Comparison of ENCODE assay signal across 27 mouse cellular contexts in genomic region chr17:4229969-4230368, GRCm38 (mm10).
"Had no signal": no experiment of that assay in that cellular context is flagged by ENCODE, and none has a peak within 500 bp of the region (broad histone marks: within the 10 kb centered on the region; RNA-seq: fewer than 3 reads in every experiment).

No protein-coding gene starts in this region.

- H3K4me3 ChIP-seq: gastrocnemius, adult 2 months; heart, embryonic 10.5 days; heart, embryonic 12.5 days; hindbrain, embryonic 10.5 days; hindbrain, embryonic 12.5 days; intestine, embryonic 15.5 days; kidney, embryonic 15.5 days; layer of hippocampus, adult 2 months; limb, embryonic 13.5 days; limb, embryonic 15.5 days; liver, embryonic 12.5 days had no signal

- DNase-seq: gastrocnemius, adult 2 months; gastrocnemius, postnatal 10 days; gastrocnemius, postnatal 25 days; heart, adult 18-20 months; heart, postnatal 10 days; heart, postnatal 4 days; kidney, adult 2 months; kidney, adult 9 months; kidney, postnatal 10 days; kidney, postnatal 25 days; kidney, postnatal 4 days; layer of hippocampus, postnatal 36 days; left cerebral cortex, postnatal 4 days had no signal

- H3K4me2 ChIP-seq: heart, embryonic 12.5 days; hindbrain, embryonic 12.5 days; hindbrain, embryonic 14.5 days; intestine, embryonic 15.5 days; kidney, embryonic 15.5 days; limb, embryonic 13.5 days; limb, embryonic 15.5 days; liver, embryonic 12.5 days had no signal

- H3K27ac ChIP-seq: gastrocnemius, adult 2 months; heart, embryonic 10.5 days; hindbrain, embryonic 10.5 days; hindbrain, embryonic 12.5 days; hindbrain, embryonic 14.5 days; intestine, embryonic 15.5 days; kidney, embryonic 15.5 days; layer of hippocampus, adult 2 months; limb, embryonic 13.5 days; limb, embryonic 15.5 days; liver, embryonic 12.5 days had no signal

- H3K27me3 ChIP-seq: heart, embryonic 12.5 days; hindbrain, embryonic 12.5 days; intestine, embryonic 15.5 days; kidney, embryonic 15.5 days; limb, embryonic 13.5 days; limb, embryonic 15.5 days; liver, embryonic 12.5 days had no signal

- ATAC-seq: hindbrain, embryonic 16.5 days; inflammation-experienced regulatory T-cells, adult 6 months; intestine, embryonic 15.5 days; intestine, postnatal 0 days; liver, embryonic 12.5 days had no signal

- H3K9ac ChIP-seq: heart, embryonic 12.5 days; hindbrain, embryonic 12.5 days; hindbrain, embryonic 14.5 days; intestine, embryonic 15.5 days; kidney, embryonic 15.5 days; limb, embryonic 13.5 days; limb, embryonic 15.5 days; liver, embryonic 12.5 days had no signal

- H3K36me3 ChIP-seq: heart, embryonic 10.5 days; heart, embryonic 12.5 days; hindbrain, embryonic 10.5 days; hindbrain, embryonic 12.5 days; intestine, embryonic 15.5 days; kidney, embryonic 15.5 days; limb, embryonic 13.5 days; limb, embryonic 15.5 days; liver, embryonic 12.5 days had no signal

- H3K9me3 ChIP-seq: heart, embryonic 10.5 days; heart, embryonic 12.5 days; hindbrain, embryonic 10.5 days; hindbrain, embryonic 12.5 days; intestine, embryonic 15.5 days; kidney, embryonic 15.5 days; limb, embryonic 13.5 days; limb, embryonic 15.5 days; liver, embryonic 12.5 days had no signal

- H3K4me1 ChIP-seq: intestine, embryonic 15.5 days; limb, embryonic 13.5 days; limb, embryonic 15.5 days; liver, embryonic 12.5 days had no signal
